Comparison of ENCODE assay signal across 8 mouse cellular contexts in the genomic region with DNA sequence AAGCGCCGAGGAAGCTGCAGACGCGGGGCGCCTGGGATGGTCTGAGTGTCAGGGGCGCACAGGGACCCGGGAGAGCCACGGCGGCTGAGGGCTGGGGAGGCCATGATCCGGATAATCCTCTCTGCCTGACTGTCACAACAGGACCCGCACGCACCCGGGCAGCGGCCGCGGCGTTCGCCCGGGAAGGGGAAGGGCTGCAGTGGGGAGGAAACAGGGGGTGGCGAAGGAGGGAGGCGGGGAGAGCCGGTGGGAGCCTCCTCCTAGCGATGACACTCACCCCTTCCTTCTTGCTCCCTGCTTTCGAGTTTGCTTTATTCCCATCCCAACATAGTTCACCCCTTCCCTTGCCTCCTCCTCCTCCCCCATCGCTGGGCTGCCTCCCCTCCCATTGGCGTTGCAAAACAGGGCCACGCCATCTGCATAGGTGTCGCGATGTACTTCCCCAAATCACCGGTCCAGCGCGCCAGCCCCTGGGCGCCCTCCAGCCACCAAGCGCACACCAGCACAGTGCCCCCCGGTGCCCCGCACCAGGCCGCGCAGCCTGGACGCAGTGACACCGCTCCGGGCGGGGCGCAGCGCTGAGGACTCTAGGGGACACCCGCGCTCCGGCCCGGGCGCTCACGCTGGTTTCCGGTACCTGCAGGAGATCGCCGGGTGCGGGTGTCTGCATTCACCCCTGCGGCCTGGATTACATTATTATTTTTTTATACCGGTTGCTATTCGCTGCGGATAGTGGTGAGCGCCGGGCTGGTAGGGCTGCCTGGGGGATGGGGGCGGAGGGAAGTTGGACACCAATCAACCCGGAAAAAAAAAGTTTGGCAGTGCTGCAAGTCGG. TPM values are rescaled to one million over a fixed set of nuclear protein-coding genes. Genes with fewer than 3 reads are reported as not detected.
A peak's percentile ranks its signal among the peaks of the same experiment; 100 is the strongest.
DNase-seq lines count a peak whose midpoint lies in the region; ATAC-seq and TF ChIP-seq lines count a peak whose summit lies in the region.

No protein-coding gene starts in this region.

- WGBS in cerebellum, adult 2 months, result under 1% methylated on average over 63 of the region's 63 CpGs
- under 1% methylated on average over 63 of the region's 63 CpGs for WGBS in hindbrain, embryonic 12.5 days

- peak overlapping the region; percentile 18; the same call in 1 of the 2 replicates for H3K9ac ChIP-seq in ES-E14 (ENCODE audit: insufficient read depth, low read depth, low read length, poor library complexity, severe bottlenecking)
- peak overlapping the region; percentile 69 for H3K9ac ChIP-seq in hindbrain, embryonic 12.5 days

- H3K4me3 ChIP-seq in ES-E14 (ENCODE audit: insufficient read depth in 1 of 2, low read depth in 1 of 2, low read length in 2 of 2, poor library complexity in 1 of 2, severe bottlenecking in 1 of 2), result peak overlapping the region; percentile 65 to 85
- H3K4me3 ChIP-seq in cerebellum, adult 2 months (replicated peaks; ENCODE audit: insufficient read depth, low read depth, low read length), result peak overlapping the region; percentile 72
- H3K4me3 ChIP-seq in hindbrain, embryonic 12.5 days, result peak overlapping the region; percentile 55

- ATAC-seq in hindbrain, embryonic 12.5 days (ENCODE audit: low FRiP score), result peak; percentile 20

- no peaks in the 10 kb centered on the region; the same call in 1 of the 2 replicates for H3K9me3 ChIP-seq in ES-E14 (ENCODE audit: control insufficient read depth, insufficient read depth, low read depth, low read length)
- no peaks in the 10 kb centered on the region for H3K9me3 ChIP-seq in hindbrain, embryonic 12.5 days (replicated peaks)

- no peak overlapping the region for H3K27ac ChIP-seq in ES-E14 (ENCODE audit: insufficient read depth, low read depth, low read length, poor library complexity, severe bottlenecking)
- peak overlapping the region; percentile 94 for H3K27ac ChIP-seq in cerebellum, adult 2 months (ENCODE audit: insufficient read depth, low read length)
- H3K27ac ChIP-seq in hindbrain, embryonic 12.5 days, result peak overlapping the region; percentile 26

- no peaks in the 10 kb centered on the region for H3K27me3 ChIP-seq in cerebellum, adult 2 months (ENCODE audit: control insufficient read depth, insufficient read depth, low read length)
- H3K27me3 ChIP-seq in hindbrain, embryonic 12.5 days, result peaks cover 55% of the 10 kb centered on the region

- DNase-seq in ES-E14 (ENCODE audit: low read depth, low spot score), result peak; percentile 21
- peak; percentile 78 to 80 for DNase-seq in cerebellum, adult 2 months
- DNase-seq in frontal cortex, postnatal 14 days (ENCODE audit: low spot score in 2 of 2), result peak; percentile 53 to 54
- DNase-seq in layer of hippocampus, postnatal 25 days (ENCODE audit: extremely low spot score in 1 of 2, low spot score in 1 of 2), result peak; percentile 34 to 67
- peak; percentile 79 to 82 for DNase-seq in lung, postnatal 4 days
- DNase-seq in retina, embryonic 14.5 days (ENCODE audit: low spot score), result peak; percentile 66
- DNase-seq in thymus, postnatal 36 days, result peak; percentile 64 to 66

- 0 out of 4 replicates have a peak, but pooled peaks cover 0 to 2% of the 10 kb centered on the region in 2 experiments for H3K4me1 ChIP-seq in ES-E14 (ENCODE audit: control insufficient read depth in 2 of 2, insufficient read depth in 2 of 2, low read length in 2 of 2, poor library complexity in 1 of 2)
- no peaks in the 10 kb centered on the region; the same call in 1 of the 2 replicates for H3K4me1 ChIP-seq in cerebellum, adult 2 months (ENCODE audit: control insufficient read depth, insufficient read depth, low read length)
- peaks cover 19% of the 10 kb centered on the region for H3K4me1 ChIP-seq in hindbrain, embryonic 12.5 days

- H3K36me3 ChIP-seq in ES-E14 (ENCODE audit: control insufficient read depth, insufficient read depth, low read length, poor library complexity, severe bottlenecking), result no peaks in the 10 kb centered on the region
- H3K36me3 ChIP-seq in hindbrain, embryonic 12.5 days, result no peaks in the 10 kb centered on the region

- no peak; the same call in 1 of the 2 replicates for TF ChIP-seq CTCF in cerebellum, adult 2 months (IDR thresholded peaks at IDR 0.05; ENCODE audit: borderline replicate concordance, insufficient read depth, low read depth, low read length)

- in situ Hi-C loops in ES-E14 (cut with MboI; ENCODE audit: low sequenced_read_pairs in 2 of 2, unreplicated experiment in 2 of 2), result loop anchor here (5.0 to 10.0 kb wide), 4 partner anchors 932 to 1004 kb away; partner anchors contain the start of gene Dmrt2 (in 1 of the 2)

- peak; percentile 37; the same call in 1 of the 2 replicates for TF ChIP-seq POLR2A in cerebellum, adult 2 months (IDR thresholded peaks at IDR 0.05; ENCODE audit: borderline replicate concordance, insufficient read depth, low read length)

- peak overlapping the region; percentile 100 for H3K4me2 ChIP-seq in hindbrain, embryonic 12.5 days (replicated peaks)

TF ChIP-seq in ES-E14, 5 proteins besides CTCF, POLR2A, EP300 and RAD21:
- TF ChIP-seq MAFK (IDR thresholded peaks at IDR 0.05; ENCODE audit: insufficient read depth, low read depth, low read length), result no peak
- no peak for TF ChIP-seq ZC3H11A (IDR thresholded peaks at IDR 0.05; ENCODE audit: borderline replicate concordance, low read depth, low read length)
- TF ChIP-seq ZNF384 (IDR thresholded peaks at IDR 0.05; ENCODE audit: low read depth, low read length), result no peak
- no peak for TF ChIP-seq CHD2 (IDR thresholded peaks at IDR 0.05; ENCODE audit: low read depth, low read length)

RNA-seq across cellular contexts. Expression of gene Smarca2, which starts 1.7 kb away (rescaled TPM):
- total RNA-seq in ES-E14 (2012; rRNA removed), result 1.1 and 3.7 TPM in 2 replicates
- 136 and 145 TPM in 2 replicates for polyA plus RNA-seq in cerebellum, adult 2 months (2012; rRNA removed)
- 60.9 and 65.5 TPM in 2 replicates for polyA plus RNA-seq in hindbrain, embryonic 12.5 days (2016; fragmentation: Nextera tagmentation; extraction: Ambion mirVana)
- total RNA-seq in layer of hippocampus, postnatal 25 days (2021), result 100 to 1,000 TPM; 178 to 184 TPM

Comparison
In these comparisons a context has a peak if more than half of its experiments do, and no peak if none do; other contexts are left out.
1. DNase-seq: peak in every context shown above with its lines; median percentile 80 in lung, postnatal 4 days; 79 in cerebellum, adult 2 months; 66 in retina, embryonic 14.5 days; 65 in thymus, postnatal 36 days; 54 in frontal cortex, postnatal 14 days; 50 in layer of hippocampus, postnatal 25 days; 21 in ES-E14.
2. RNA of gene Smarca2, which starts 1.7 kb away (total RNA-seq): 178 to 184 TPM in layer of hippocampus, postnatal 25 days; 1.1 to 3.7 TPM in ES-E14; every median in the first group is over 10 times any median in the second.
3. Peak in every context shown above with its lines, with median percentiles within 50 percentile points of each other: H3K4me3 ChIP-seq.